Mouse (Mus musculus): ENCODE measurements at regions not wholly inside any gene's neighbourhood (a gene's known extent, or its start where the extent isn't known, plus 50 kb on each side); places are given as distances from the start of the nearest gene placed in this dataset.

DNA sequence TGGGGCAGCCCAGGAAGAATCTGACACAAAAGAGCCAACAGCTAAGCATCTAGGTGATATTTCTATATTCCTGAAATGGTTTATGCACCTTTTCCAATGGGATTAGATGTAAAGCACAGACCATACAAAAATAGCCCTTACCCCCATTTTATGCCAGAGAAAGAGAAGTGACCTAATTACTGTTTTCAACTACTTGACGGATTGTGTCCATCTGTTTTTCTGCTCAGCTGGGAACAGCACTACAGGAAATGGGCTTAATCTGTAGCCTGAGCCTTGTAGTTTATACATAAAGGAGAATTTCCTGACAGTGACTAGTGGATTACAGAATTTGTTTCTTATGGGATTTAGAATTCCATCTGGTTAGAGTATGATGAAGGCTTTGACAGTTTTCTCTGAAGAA is 371.0 kb upstream of the Slc39a10 start:
- TF ChIP-seq CTCF (IDR thresholded peaks at IDR 0.05; ENCODE audit: low read depth) (no peak), EP300 (optimal IDR thresholded peaks at IDR 0.05) (no peak)
